Mouse (Mus musculus): ENCODE measurements around the gene Fzd1. TPM values are rescaled to one million over a fixed set of nuclear protein-coding genes. Genes with fewer than 3 reads are reported as not detected.

The Fzd1 gene
- polyA plus RNA-seq (2015; fragmentation: Illumina TruSeq; extraction: RNeasy Lipid Tissue Mini Kit (QIAGEN cat#74804); ENCODE audit: insufficient read depth, low replicate concordance) = 18.3 TPM

DNA sequence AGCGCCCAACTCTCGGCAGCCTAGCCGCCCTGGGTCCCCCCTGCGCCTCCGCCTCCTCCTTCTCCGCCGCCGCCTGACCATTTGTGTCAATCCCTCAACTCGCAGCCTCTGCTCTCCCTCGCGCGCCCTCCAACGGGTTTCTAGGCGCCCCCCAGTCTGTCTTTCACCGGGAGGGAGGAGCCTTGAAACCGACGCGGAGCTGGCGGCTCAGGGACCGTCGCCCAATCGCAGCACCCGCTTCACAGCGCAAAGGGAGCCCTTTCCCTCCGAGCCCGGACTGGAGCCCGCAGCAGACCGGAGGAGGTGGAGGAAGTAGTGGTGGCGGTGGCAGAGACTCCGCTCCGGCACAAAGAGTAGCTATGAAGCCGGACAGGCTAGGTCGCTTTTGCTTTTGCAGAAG is at the start of gene Fzd1:
TSS of gene Fzd1 (minus strand) at position 134 of the 400 bp plus-strand sequence.

